ENCODE assay signal across 27 mouse cellular contexts in genomic region chr9:65917015-65917414, GRCm38 (mm10). TPM values are rescaled to one million over a fixed set of nuclear protein-coding genes. Genes with fewer than 3 reads are reported as not detected.
DNase-seq lines count a peak whose midpoint lies in the region; ATAC-seq and TF ChIP-seq lines count a peak whose summit lies in the region.
"Had no signal": no experiment of that assay in that cellular context is flagged by ENCODE, and none has a peak within 500 bp of the region (broad histone marks: within the 10 kb centered on the region; RNA-seq: fewer than 3 reads in every experiment).

No protein-coding gene starts in this region.

- no peak for DNase-seq in layer of hippocampus, adult 2 months (ENCODE audit: low spot score in 2 of 2)
- no peak for DNase-seq in layer of hippocampus, adult 11-12 months (ENCODE audit: low spot score)
- DNase-seq in MEL (ENCODE audit: low read depth, low spot score): peak; percentile 22
- peak; percentile 11 for DNase-seq in c-Kit-positive CD71-positive TER-119-positive erythroid progenitor cells, embryonic 14.5 days (ENCODE audit: low spot score)
- DNase-seq in cerebellum, adult 9-11 months: no peak
- DNase-seq in yolk sac, embryonic 10.5 days (ENCODE audit: low spot score): no peak
- no peak for DNase-seq in lung, postnatal 0 days (ENCODE audit: low spot score)
- DNase-seq: adrenal gland, adult 8-10 months; adrenal gland, postnatal 25 days; cerebellum, adult 18-20 months; cerebellum, adult 9-10 months; cerebellum, postnatal 25 days; forebrain, postnatal 0 days; gastrocnemius, adult 2 months; gastrocnemius, postnatal 14 days; heart, adult 11 months; heart, postnatal 36 days had no signal

- WGBS in liver, embryonic 15.5 days (ENCODE audit: insufficient replicate concordance): 43% methylated on average over 1 of the region's 1 CpGs
- WGBS in lung, postnatal 0 days: 76% methylated on average over 1 of the region's 1 CpGs

- TF ChIP-seq CTCF in layer of hippocampus, adult 2 months (conservative IDR thresholded peaks at IDR 0.05): peak; percentile 15; the same call in 1 of the 2 replicates
- TF ChIP-seq CTCF in MEL (IDR thresholded peaks at IDR 0.05 in 2 of 3, conservative IDR thresholded peaks at IDR 0.05 in 1 of 3; ENCODE audit: control insufficient read depth in 1 of 3, insufficient read depth in 1 of 3, low read depth in 2 of 3, low read length in 3 of 3, poor library complexity in 1 of 3, severe bottlenecking in 1 of 3): no peak; a peak in 1 of 6 replicates
- no peak for TF ChIP-seq CTCF in lung, postnatal 0 days (IDR thresholded peaks at IDR 0.05)

- peaks cover 0 to 26% of the 10 kb centered on the region in 2 experiments; a peak in 2 of 4 replicates for H3K36me3 ChIP-seq in MEL (ENCODE audit: control insufficient read depth in 1 of 2, insufficient read depth in 2 of 2, low read length in 2 of 2)
- no peaks in the 10 kb centered on the region for H3K36me3 ChIP-seq in liver, embryonic 15.5 days (replicated peaks)
- H3K36me3 ChIP-seq in lung, postnatal 0 days (ENCODE audit: insufficient read depth, low read length): no peaks in the 10 kb centered on the region
- H3K36me3 ChIP-seq: embryonic facial prominence, embryonic 12.5 days; embryonic facial prominence, embryonic 15.5 days; hindbrain, embryonic 10.5 days; hindbrain, embryonic 13.5 days had no signal

- H3K4me2 ChIP-seq in liver, embryonic 15.5 days: no peak overlapping the region
- H3K4me2 ChIP-seq in lung, postnatal 0 days (replicated peaks; ENCODE audit: low read depth, low read length): no peak overlapping the region
- H3K4me2 ChIP-seq: embryonic facial prominence, embryonic 12.5 days; embryonic facial prominence, embryonic 15.5 days; heart, embryonic 11.5 days; hindbrain, embryonic 13.5 days had no signal

- H3K79me2 ChIP-seq in MEL (ENCODE audit: control insufficient read depth, insufficient read depth, low read length, poor library complexity): peaks cover 15% of the 10 kb centered on the region

- no peaks in the 10 kb centered on the region for H3K27me3 ChIP-seq in MEL (ENCODE audit: control insufficient read depth in 1 of 2, insufficient read depth in 2 of 2, low read length in 2 of 2)
- H3K27me3 ChIP-seq in liver, embryonic 15.5 days: no peaks in the 10 kb centered on the region
- no peaks in the 10 kb centered on the region for H3K27me3 ChIP-seq in lung, postnatal 0 days (replicated peaks; ENCODE audit: insufficient read depth, low read length)
- H3K27me3 ChIP-seq: embryonic facial prominence, embryonic 12.5 days; embryonic facial prominence, embryonic 15.5 days; hindbrain, embryonic 13.5 days had no signal

- H3K4me3 ChIP-seq in layer of hippocampus, adult 2 months: no peak overlapping the region
- H3K4me3 ChIP-seq in MEL (ENCODE audit: control insufficient read depth in 1 of 2, insufficient read depth in 1 of 2, low read depth in 2 of 2, low read length in 2 of 2): no peak overlapping the region
- H3K4me3 ChIP-seq in liver, embryonic 15.5 days (replicated peaks): no peak overlapping the region
- H3K4me3 ChIP-seq in lung, postnatal 0 days (ENCODE audit: low read depth, low read length): no peak overlapping the region
- H3K4me3 ChIP-seq: embryonic facial prominence, embryonic 12.5 days; embryonic facial prominence, embryonic 15.5 days; gastrocnemius, adult 2 months; hindbrain, embryonic 10.5 days; hindbrain, embryonic 13.5 days had no signal

- no peak for TF ChIP-seq RAD21 in MEL (IDR thresholded peaks at IDR 0.05; ENCODE audit: low read depth, low read length)

- no peak for TF ChIP-seq POLR2A in MEL (IDR thresholded peaks at IDR 0.05; ENCODE audit: control insufficient read depth in 1 of 2, insufficient read depth in 1 of 2, low read depth in 1 of 2, low read length in 2 of 2, poor library complexity in 1 of 2)

- H3K9me3 ChIP-seq in MEL (replicated peaks; ENCODE audit: insufficient read depth, low read length): no peaks in the 10 kb centered on the region
- H3K9me3 ChIP-seq in liver, embryonic 15.5 days (replicated peaks): no peaks in the 10 kb centered on the region
- H3K9me3 ChIP-seq in lung, postnatal 0 days (ENCODE audit: low read length): no peaks in the 10 kb centered on the region
- H3K9me3 ChIP-seq: embryonic facial prominence, embryonic 12.5 days; embryonic facial prominence, embryonic 15.5 days; hindbrain, embryonic 10.5 days; hindbrain, embryonic 13.5 days had no signal

- no peak overlapping the region for H3K27ac ChIP-seq in layer of hippocampus, adult 2 months
- no peak overlapping the region for H3K27ac ChIP-seq in MEL (ENCODE audit: control insufficient read depth, low read depth, low read length)
- no peak overlapping the region for H3K27ac ChIP-seq in liver, embryonic 15.5 days (replicated peaks)
- no peak overlapping the region for H3K27ac ChIP-seq in lung, postnatal 0 days (ENCODE audit: low read length)
- H3K27ac ChIP-seq: embryonic facial prominence, embryonic 12.5 days; embryonic facial prominence, embryonic 15.5 days; gastrocnemius, adult 2 months; hindbrain, embryonic 10.5 days; hindbrain, embryonic 13.5 days had no signal

- peaks cover 10 to 24% of the 10 kb centered on the region in 2 experiments for H3K4me1 ChIP-seq in MEL (ENCODE audit: control insufficient read depth in 1 of 2, insufficient read depth in 2 of 2, low read length in 2 of 2)
- H3K4me1 ChIP-seq in liver, embryonic 15.5 days (replicated peaks): peaks cover 24% of the 10 kb centered on the region
- H3K4me1 ChIP-seq in lung, postnatal 0 days (ENCODE audit: insufficient read depth, low read depth, low read length): no peaks in the 10 kb centered on the region
- H3K4me1 ChIP-seq: embryonic facial prominence, embryonic 12.5 days; embryonic facial prominence, embryonic 15.5 days; hindbrain, embryonic 10.5 days; hindbrain, embryonic 13.5 days had no signal

- peak; percentile 54 for ATAC-seq in liver, embryonic 15.5 days (ENCODE audit: insufficient read depth)
- no peak for ATAC-seq in lung, postnatal 0 days
- ATAC-seq: activated CD4-positive, CD25-positive, alpha-beta regulatory T cell, adult 4 months; CD4-positive, CD25-positive, alpha-beta regulatory T cell, adult 4 months; forebrain, embryonic 14.5 days; forebrain, postnatal 0 days; hindbrain, embryonic 16.5 days had no signal

- peak in 1 of 2 experiments; percentile 70; a peak in 2 of 4 replicates for TF ChIP-seq EP300 in MEL (IDR thresholded peaks at IDR 0.05; ENCODE audit: low read depth in 1 of 2, low read length in 2 of 2)
- no peak for TF ChIP-seq EP300 in lung, postnatal 0 days (IDR thresholded peaks at IDR 0.05)

- H3K9ac ChIP-seq in MEL (ENCODE audit: control insufficient read depth, low read depth, low read length, poor library complexity, severe bottlenecking): no peak overlapping the region
- no peak overlapping the region for H3K9ac ChIP-seq in liver, embryonic 15.5 days
- H3K9ac ChIP-seq in lung, postnatal 0 days (replicated peaks; ENCODE audit: low read depth): no peak overlapping the region
- H3K9ac ChIP-seq: embryonic facial prominence, embryonic 12.5 days; embryonic facial prominence, embryonic 15.5 days; forebrain, postnatal 0 days; hindbrain, embryonic 13.5 days had no signal

TF ChIP-seq in MEL, 35 proteins besides CTCF, POLR2A, EP300 and RAD21 (continues in another document):
- TF ChIP-seq POLR2AphosphoS2 (IDR thresholded peaks at IDR 0.05; ENCODE audit: low read length) (no peak), HCFC1 (IDR thresholded peaks at IDR 0.05; ENCODE audit: low read depth, low read length) (no peak), ZKSCAN1 (IDR thresholded peaks at IDR 0.05; ENCODE audit: low read depth, low read length) (no peak), MAX (IDR thresholded peaks at IDR 0.05; ENCODE audit: low read length) (no peak), RCOR1 (IDR thresholded peaks at IDR 0.05; ENCODE audit: low read depth, low read length) (0 out of 2 replicates have a peak, but pooled peaks have one; percentile 31), POLR2AphosphoS5 (IDR thresholded peaks at IDR 0.05; ENCODE audit: borderline replicate concordance, low read depth, low read length) (no peak), MAFK (IDR thresholded peaks at IDR 0.05; ENCODE audit: borderline replicate concordance, low read depth, low read length) (no peak), TAL1 (IDR thresholded peaks at IDR 0.05; ENCODE audit: low read length) (0 out of 2 replicates have a peak, but pooled peaks have one; percentile 4), ZC3H11A (IDR thresholded peaks at IDR 0.05; ENCODE audit: low read depth, low read length) (no peak), USF2 (IDR thresholded peaks at IDR 0.05; ENCODE audit: borderline replicate concordance in 1 of 2, insufficient read depth in 1 of 2, low read depth in 1 of 2, low read length in 2 of 2) (no peak), GATA1 (IDR thresholded peaks at IDR 0.05; ENCODE audit: low read depth, low read length) (peak; percentile 64), SIN3A (IDR thresholded peaks at IDR 0.05; ENCODE audit: low read length) (no peak), JUND (IDR thresholded peaks at IDR 0.05; ENCODE audit: low read depth, low read length) (no peak), GABPA (IDR thresholded peaks at IDR 0.05; ENCODE audit: low read depth, low read length) (no peak), TCF12 (IDR thresholded peaks at IDR 0.05; ENCODE audit: low read depth, low read length) (peak; percentile 83)

RNA-seq across cellular contexts. Expression of gene Csnk1g1, which starts 8.3 kb away (rescaled TPM):
- 10 to 100 TPM; 41.6 to 44.0 TPM for total RNA-seq in layer of hippocampus, adult 2 months (2021)
- 5.1 and 6.9 TPM in 2 replicates for total RNA-seq in MEL (2012; rRNA removed)
- 1 to 10 TPM in 1 of 2 experiments, not detected in 1; 7.7 TPM for polyA plus RNA-seq in MEL (2012; ENCODE audit: insufficient read depth in 1 of 2, insufficient read length in 2 of 2, low read depth in 1 of 2, low replicate concordance in 2 of 2, missing spikeins in 1 of 2)
- polyA plus RNA-seq in liver, embryonic 15.5 days (2015; fragmentation: Nextera tagmentation; extraction: Ambion mirVana): 3.1 and 3.7 TPM in 2 replicates
- 8.4 and 8.9 TPM in 2 replicates for polyA plus RNA-seq in lung, postnatal 0 days (2015; fragmentation: Nextera tagmentation; extraction: Ambion mirVana)

RNA-seq across cellular contexts. Expression of gene Trip4, which starts 8.4 kb away (rescaled TPM):
- 10 to 100 TPM; 39.0 to 41.2 TPM for total RNA-seq in layer of hippocampus, adult 2 months (2021)
- 13.0 and 13.4 TPM in 2 replicates for total RNA-seq in MEL (2012; rRNA removed)
- polyA plus RNA-seq in MEL (2012; ENCODE audit: insufficient read depth in 1 of 2, insufficient read length in 2 of 2, low read depth in 1 of 2, low replicate concordance in 2 of 2, missing spikeins in 1 of 2): 10 to 100 TPM in 1 of 2 experiments, not detected in 1; 13.5 TPM
- polyA plus RNA-seq in liver, embryonic 15.5 days (2015; fragmentation: Nextera tagmentation; extraction: Ambion mirVana): 10.0 and 10.9 TPM in 2 replicates
- polyA plus RNA-seq in lung, postnatal 0 days (2015; fragmentation: Nextera tagmentation; extraction: Ambion mirVana): 17.6 and 18.7 TPM in 2 replicates

RNA-seq across cellular contexts. Expression of gene Pclaf, which starts 27.0 kb away (rescaled TPM):
- under 1 TPM; 0.64 to 0.97 TPM for total RNA-seq in layer of hippocampus, adult 2 months (2021)
- 67.1 and 79.2 TPM in 2 replicates for total RNA-seq in MEL (2012; rRNA removed)
- 10 to 100 TPM in 1 of 2 experiments, not detected in 1; 99.0 TPM for polyA plus RNA-seq in MEL (2012; ENCODE audit: insufficient read depth in 1 of 2, insufficient read length in 2 of 2, low read depth in 1 of 2, low replicate concordance in 2 of 2, missing spikeins in 1 of 2)
- 77.9 and 88.8 TPM in 2 replicates for polyA plus RNA-seq in liver, embryonic 15.5 days (2015; fragmentation: Nextera tagmentation; extraction: Ambion mirVana)
- polyA plus RNA-seq in lung, postnatal 0 days (2015; fragmentation: Nextera tagmentation; extraction: Ambion mirVana): 9.9 and 15.5 TPM in 2 replicates
- total RNA-seq: gastrocnemius, adult 2 months had no signal

Comparison
In these comparisons a context has a peak if more than half of its experiments do, and no peak if none do; other contexts are left out.
1. DNase-seq: peak in MEL (single experiment) and c-Kit-positive CD71-positive TER-119-positive erythroid progenitor cells, embryonic 14.5 days (single experiment); none in layer of hippocampus, adult 2 months (0 of 2), layer of hippocampus, adult 11-12 months (single experiment), cerebellum, adult 9-11 months (single experiment), yolk sac, embryonic 10.5 days (single experiment) and lung, postnatal 0 days (single experiment).